Mouse (Mus musculus): Measurements from ENCODE around the gene Sidt1. TPM values are rescaled to one million over a fixed set of nuclear protein-coding genes. Genes with fewer than 3 reads are reported as not detected.

Sidt1 gene
- 9.8 and 11.1 TPM in 2 replicates for polyA plus RNA-seq (2015; fragmentation: Nextera tagmentation; extraction: Ambion mirVana)

DNA sequence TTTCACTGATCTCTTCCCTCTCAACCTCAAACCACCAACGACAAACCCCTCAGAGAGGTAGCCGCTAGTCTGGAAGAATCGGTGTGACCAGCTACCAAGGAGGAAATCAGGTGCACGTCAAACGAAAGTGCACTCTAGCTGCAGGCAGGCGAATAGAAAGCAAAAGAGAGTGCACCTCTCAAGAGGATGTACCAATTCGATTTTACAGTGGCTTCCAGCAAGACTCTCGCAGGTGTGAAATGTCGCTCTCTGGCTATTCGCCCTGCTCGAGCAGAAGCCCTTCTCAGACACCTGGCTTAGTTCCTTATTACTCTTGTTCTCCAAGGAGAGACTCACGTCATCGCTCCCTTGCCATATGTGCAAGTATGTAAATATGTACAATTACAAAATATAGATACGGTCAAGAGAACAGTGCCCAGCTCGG, at the start of gene Sidt1:
Sidt1 (minus strand) TSS at position 336 of the 424 bp plus-strand sequence.
- Histone ChIP-seq H3K4me1 (replicated peaks; ENCODE audit: control insufficient read depth, insufficient read depth) (no peaks in the 10 kb centered on the region), H3K4me3 (ENCODE audit: low read depth, low read length) (peak within 1 kb of the TSS; percentile 64), H3K27me3 (ENCODE audit: control insufficient read depth, insufficient read depth, low read length) (no peaks in the 10 kb centered on the region), H3K9ac (ENCODE audit: low read length) (peak within 1 kb of the TSS; percentile 74), H3K36me3 (ENCODE audit: control insufficient read depth, insufficient read depth, low read length) (no peaks in the 10 kb centered on the region), H3K9me3 (ENCODE audit: control insufficient read depth, low read length) (no peaks in the 10 kb centered on the region), H3K27ac (replicated peaks) (peak within 1 kb of the TSS; percentile 91), H3K4me2 (replicated peaks; ENCODE audit: low read depth) (peak within 1 kb of the TSS; percentile 99)
- TF ChIP-seq CTCF (IDR thresholded peaks at IDR 0.05; ENCODE audit: low read depth): no peak
- TF ChIP-seq EP300 (optimal IDR thresholded peaks at IDR 0.05): no peak
- ATAC-seq (ENCODE audit: low FRiP score, low TSS enrichment): peak; percentile 82
- peak; percentile 74 for DNase-seq (ENCODE audit: low spot score)
- 3% methylated on average over 15 of the region's 15 CpGs for WGBS

DNA sequence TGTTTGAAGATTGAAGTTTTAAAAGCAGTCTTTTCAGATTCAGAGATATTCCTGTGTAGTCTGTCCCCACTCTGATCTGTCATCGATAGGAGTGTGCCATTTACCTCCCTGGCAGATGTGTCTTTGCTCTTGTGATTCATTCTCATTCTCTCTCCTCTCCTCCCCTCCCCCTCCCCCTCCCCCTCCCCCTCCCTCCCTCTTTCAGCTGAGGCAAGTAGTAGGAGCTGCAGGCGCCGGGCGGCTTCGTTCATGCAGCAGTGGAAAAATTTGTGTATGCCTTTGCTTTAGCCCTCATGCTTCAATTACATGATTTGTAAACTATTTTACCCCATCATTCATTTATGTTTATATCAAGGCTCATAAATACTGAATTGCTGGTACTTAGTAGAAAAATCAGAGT, 48.6 kb upstream of the Sidt1 start:
- no peaks in the 10 kb centered on the region for H3K9me3 ChIP-seq (ENCODE audit: control insufficient read depth, low read length)
- 37% methylated on average over 5 of the region's 5 CpGs for WGBS

DNA sequence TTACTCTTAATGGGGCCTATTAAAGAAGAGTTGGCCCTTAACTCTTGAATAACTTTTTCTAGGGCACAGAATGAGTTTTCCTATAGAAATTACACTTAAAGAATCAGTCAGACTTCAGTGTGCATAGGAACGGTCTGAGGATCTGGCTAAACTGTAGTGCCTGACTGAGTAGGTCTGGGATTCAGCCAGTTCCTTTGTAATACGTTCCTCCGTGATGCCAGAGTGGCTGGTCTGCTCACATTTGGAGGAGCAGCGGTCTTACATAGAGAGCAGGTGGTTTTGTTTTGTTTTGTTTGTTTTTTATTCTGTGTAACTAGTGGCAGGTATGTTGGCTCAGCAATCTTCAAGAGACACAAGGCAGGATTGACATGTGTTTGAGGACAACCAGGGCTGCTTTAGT, 47.0 kb upstream of the Sidt1 start:
- no peak overlapping the region for H3K27ac ChIP-seq (replicated peaks)
- no peaks in the 10 kb centered on the region for H3K9me3 ChIP-seq (ENCODE audit: control insufficient read depth, low read length)
- TF ChIP-seq EP300 (optimal IDR thresholded peaks at IDR 0.05) (no peak), CTCF (IDR thresholded peaks at IDR 0.05; ENCODE audit: low read depth) (no peak)
- DNase-seq (ENCODE audit: low spot score) (no peak), ATAC-seq (ENCODE audit: low FRiP score, low TSS enrichment) (no peak)
- H3K9ac ChIP-seq (ENCODE audit: low read length): no peak overlapping the region
- H3K4me3 ChIP-seq (ENCODE audit: low read depth, low read length): no peak overlapping the region
- no peaks in the 10 kb centered on the region for H3K4me1 ChIP-seq (replicated peaks; ENCODE audit: control insufficient read depth, insufficient read depth)
- 42% methylated on average over 4 of the region's 4 CpGs for WGBS
- peaks cover 5% of the 10 kb centered on the region; the same call in 1 of the 2 replicates for H3K36me3 ChIP-seq (ENCODE audit: control insufficient read depth, insufficient read depth, low read length)
- no peak overlapping the region for H3K4me2 ChIP-seq (replicated peaks; ENCODE audit: low read depth)
- no peaks in the 10 kb centered on the region for H3K27me3 ChIP-seq (ENCODE audit: control insufficient read depth, insufficient read depth, low read length)

More for the DNA sequence above, 48.6 kb upstream of the Sidt1 start:
- no peak overlapping the region for H3K27ac ChIP-seq (replicated peaks)
- DNase-seq (ENCODE audit: low spot score) (no peak), ATAC-seq (ENCODE audit: low FRiP score, low TSS enrichment) (no peak)
- no peaks in the 10 kb centered on the region for H3K27me3 ChIP-seq (ENCODE audit: control insufficient read depth, insufficient read depth, low read length)
- peaks cover 5% of the 10 kb centered on the region; the same call in 1 of the 2 replicates for H3K36me3 ChIP-seq (ENCODE audit: control insufficient read depth, insufficient read depth, low read length)
- no peak for TF ChIP-seq EP300 (optimal IDR thresholded peaks at IDR 0.05)
- no peak for TF ChIP-seq CTCF (IDR thresholded peaks at IDR 0.05; ENCODE audit: low read depth)
- no peak overlapping the region for H3K4me2 ChIP-seq (replicated peaks; ENCODE audit: low read depth)
- no peak overlapping the region for H3K9ac ChIP-seq (ENCODE audit: low read length)
- H3K4me1 ChIP-seq (replicated peaks; ENCODE audit: control insufficient read depth, insufficient read depth): no peaks in the 10 kb centered on the region
- no peak overlapping the region for H3K4me3 ChIP-seq (ENCODE audit: low read depth, low read length)

- WGBS: 81% methylated on average over 4 of the region's 4 CpGs
- no peaks in the 10 kb centered on the region for H3K9me3 ChIP-seq (ENCODE audit: control insufficient read depth, low read length)
- ATAC-seq (ENCODE audit: low FRiP score, low TSS enrichment) (no peak), DNase-seq (ENCODE audit: low spot score) (no peak)
- no peak overlapping the region for H3K4me2 ChIP-seq (replicated peaks; ENCODE audit: low read depth)
- TF ChIP-seq CTCF (IDR thresholded peaks at IDR 0.05; ENCODE audit: low read depth) (no peak), EP300 (optimal IDR thresholded peaks at IDR 0.05) (no peak)
- no peaks in the 10 kb centered on the region for H3K27me3 ChIP-seq (ENCODE audit: control insufficient read depth, insufficient read depth, low read length)
- no peak overlapping the region for H3K27ac ChIP-seq (replicated peaks)
- no peak overlapping the region for H3K4me3 ChIP-seq (ENCODE audit: low read depth, low read length)
- H3K36me3 ChIP-seq (ENCODE audit: control insufficient read depth, insufficient read depth, low read length): peaks cover 12% of the 10 kb centered on the region; the same call in 1 of the 2 replicates
- no peak overlapping the region for H3K9ac ChIP-seq (ENCODE audit: low read length)
- no peaks in the 10 kb centered on the region for H3K4me1 ChIP-seq (replicated peaks; ENCODE audit: control insufficient read depth, insufficient read depth)
Observed at GRCm38 (mm10) chr16:44375459-44375858, 42.5 kb upstream of the Sidt1 start.

DNA sequence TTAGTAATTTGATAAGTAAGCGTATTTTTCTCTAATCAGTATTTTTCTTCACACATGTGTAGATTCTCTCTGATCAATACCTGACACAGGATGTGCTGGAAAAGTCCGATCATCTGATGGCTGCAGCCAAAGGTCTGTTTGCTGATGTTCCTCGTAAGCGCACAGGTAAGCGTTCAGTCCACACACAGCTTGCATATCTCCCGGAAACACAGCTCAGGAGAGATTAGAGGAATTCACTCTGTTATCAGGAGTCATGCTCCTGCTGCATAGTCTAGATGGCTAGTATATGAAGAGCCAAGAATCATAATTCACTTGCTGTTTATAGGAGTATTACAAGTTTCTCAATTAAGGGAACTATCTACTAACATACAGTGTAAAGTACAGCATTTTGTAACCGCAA, 32.5 kb upstream of the Sidt1 start:
- TF ChIP-seq CTCF (IDR thresholded peaks at IDR 0.05; ENCODE audit: low read depth) (no peak), EP300 (optimal IDR thresholded peaks at IDR 0.05) (no peak)
- H3K27me3 ChIP-seq (ENCODE audit: control insufficient read depth, insufficient read depth, low read length): no peaks in the 10 kb centered on the region
- H3K9ac ChIP-seq (ENCODE audit: low read length): no peak overlapping the region
- H3K27ac ChIP-seq (replicated peaks): no peak overlapping the region
- H3K4me1 ChIP-seq (replicated peaks; ENCODE audit: control insufficient read depth, insufficient read depth): no peaks in the 10 kb centered on the region
- no peak for ATAC-seq (ENCODE audit: low FRiP score, low TSS enrichment)
- no peak for DNase-seq (ENCODE audit: low spot score)
- 72% methylated on average over 7 of the region's 7 CpGs for WGBS
- H3K36me3 ChIP-seq (ENCODE audit: control insufficient read depth, insufficient read depth, low read length): no peaks in the 10 kb centered on the region
- H3K4me3 ChIP-seq (ENCODE audit: low read depth, low read length): no peak overlapping the region
- no peaks in the 10 kb centered on the region for H3K9me3 ChIP-seq (ENCODE audit: control insufficient read depth, low read length)
- H3K4me2 ChIP-seq (replicated peaks; ENCODE audit: low read depth): no peak overlapping the region

DNA sequence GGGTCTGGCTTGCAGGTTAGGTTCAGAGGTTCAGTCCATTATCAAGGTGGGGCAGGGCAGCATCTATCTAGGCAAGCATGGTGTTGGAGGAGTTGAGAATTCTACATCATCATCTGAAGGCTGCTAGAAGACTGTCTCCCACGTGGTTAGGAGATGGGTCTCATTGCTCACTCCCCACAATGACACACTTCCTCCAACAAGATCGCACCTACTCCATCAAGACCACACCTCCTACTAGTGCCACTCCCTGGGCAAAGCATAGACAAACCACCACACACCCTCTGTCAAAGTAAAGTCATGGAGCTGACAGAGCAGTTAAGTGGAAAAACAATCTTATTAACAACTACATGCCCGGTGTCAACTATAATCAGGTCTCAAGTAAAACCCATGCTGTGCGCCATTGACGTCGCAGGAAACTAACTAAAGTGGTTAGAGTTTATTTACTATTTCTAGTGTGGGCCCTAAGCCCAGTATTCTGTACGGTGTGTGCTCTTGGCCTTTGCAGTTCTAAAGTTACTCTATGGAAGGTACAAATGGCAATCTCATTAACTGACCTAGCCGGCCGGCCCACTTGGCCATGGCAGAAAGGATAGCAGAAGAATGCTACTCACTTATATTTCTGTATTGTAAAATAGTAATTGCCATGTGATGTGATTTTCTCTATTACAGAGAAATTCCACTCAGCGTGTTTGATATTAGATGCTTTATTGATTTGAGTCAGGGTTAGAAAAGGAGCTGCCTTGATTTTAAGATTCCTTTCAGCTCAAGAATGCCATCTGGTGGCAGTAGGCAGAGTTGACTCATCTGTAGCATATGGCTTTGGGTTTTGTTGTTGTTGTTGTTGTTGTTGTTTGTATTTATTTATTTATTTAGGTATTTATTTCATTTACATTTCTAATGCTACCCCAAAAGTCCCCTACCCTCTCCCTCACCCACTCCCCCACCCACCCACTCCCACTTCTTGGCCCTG, 29.2 kb upstream of the Sidt1 start:
- Histone ChIP-seq H3K4me1 (replicated peaks; ENCODE audit: control insufficient read depth, insufficient read depth) (no peaks in the 10 kb centered on the region), H3K9ac (ENCODE audit: low read length) (no peak overlapping the region), H3K4me2 (replicated peaks; ENCODE audit: low read depth) (no peak overlapping the region), H3K9me3 (ENCODE audit: control insufficient read depth, low read length) (no peaks in the 10 kb centered on the region), H3K4me3 (ENCODE audit: low read depth, low read length) (no peak overlapping the region), H3K36me3 (ENCODE audit: control insufficient read depth, insufficient read depth, low read length) (no peaks in the 10 kb centered on the region), H3K27me3 (ENCODE audit: control insufficient read depth, insufficient read depth, low read length) (no peaks in the 10 kb centered on the region), H3K27ac (replicated peaks) (no peak overlapping the region)
- WGBS: 82% methylated on average over 10 of the region's 10 CpGs
- TF ChIP-seq EP300 (optimal IDR thresholded peaks at IDR 0.05): no peak
- TF ChIP-seq CTCF (IDR thresholded peaks at IDR 0.05; ENCODE audit: low read depth): peak; percentile 90
- peak; percentile 45; the same call in 1 of the 2 replicates for ATAC-seq (ENCODE audit: low FRiP score, low TSS enrichment)
- DNase-seq (ENCODE audit: low spot score): no peak
